Mouse (Mus musculus): ENCODE results near the gene Prr12. TPM values are rescaled to one million over a fixed set of nuclear protein-coding genes. Genes with fewer than 3 reads are reported as not detected.

The Prr12 gene
- polyA plus RNA-seq, 1 experiment = 39.1 TPM

GRCm38 (mm10) chr7:45091001-45091990 is 38.6 kb upstream of the Prr12 start:
- DNase-seq (ENCODE audit: low read depth) = peak; percentile 19
- TF ChIP-seq CTCF (IDR thresholded peaks at IDR 0.05; ENCODE audit: borderline replicate concordance, extremely low read depth, insufficient read depth, insufficient read length) = no peak

GRCm38 (mm10) chr7:45090251-45090977 is 37.7 kb upstream of the Prr12 start:
- DNase-seq (ENCODE audit: low read depth) = no peak
- no peak for TF ChIP-seq CTCF (IDR thresholded peaks at IDR 0.05; ENCODE audit: borderline replicate concordance, extremely low read depth, insufficient read depth, insufficient read length)
- TF ChIP-seq POLR2A (IDR thresholded peaks at IDR 0.05; ENCODE audit: borderline replicate concordance, extremely low read depth, insufficient read depth, insufficient read length, poor library complexity, severe bottlenecking) = no peak

GRCm38 (mm10) chr7:45088597-45088996 is 35.9 kb upstream of the Prr12 start:
- TF ChIP-seq POLR2A (IDR thresholded peaks at IDR 0.05; ENCODE audit: borderline replicate concordance, extremely low read depth, insufficient read depth, insufficient read length, poor library complexity, severe bottlenecking) (no peak), CTCF (IDR thresholded peaks at IDR 0.05; ENCODE audit: borderline replicate concordance, extremely low read depth, insufficient read depth, insufficient read length) (no peak)
- DNase-seq (ENCODE audit: low read depth) = no peak

DNA sequence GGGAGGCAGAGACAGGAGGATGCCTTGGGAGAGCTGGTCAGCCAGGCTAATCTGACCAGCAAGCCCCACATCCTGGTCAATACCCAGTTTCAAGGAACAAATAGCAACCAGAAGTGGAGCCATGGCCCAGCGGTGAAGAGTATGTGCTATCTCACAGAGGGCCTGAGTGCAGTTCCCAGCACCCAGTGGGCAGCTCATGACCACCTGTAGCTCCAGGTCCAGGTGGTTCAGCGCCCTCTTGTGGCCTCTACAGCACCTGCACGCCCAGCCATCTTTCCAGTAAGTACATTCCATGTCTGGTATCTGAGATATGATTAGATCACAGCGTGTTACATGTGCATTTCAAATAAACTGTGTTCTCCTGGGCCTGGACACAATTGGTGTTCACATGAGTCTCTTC is 33.4 kb upstream of the Prr12 start:
- no peak for DNase-seq (ENCODE audit: low read depth)
- no peak for TF ChIP-seq CTCF (IDR thresholded peaks at IDR 0.05; ENCODE audit: borderline replicate concordance, extremely low read depth, insufficient read depth, insufficient read length)
- TF ChIP-seq POLR2A (IDR thresholded peaks at IDR 0.05; ENCODE audit: borderline replicate concordance, extremely low read depth, insufficient read depth, insufficient read length, poor library complexity, severe bottlenecking) = no peak

- no peak for DNase-seq (ENCODE audit: low read depth)
These were observed 30.7 kb upstream of the Prr12 start for GRCm38 (mm10) chr7:45083300-45083890.

DNA sequence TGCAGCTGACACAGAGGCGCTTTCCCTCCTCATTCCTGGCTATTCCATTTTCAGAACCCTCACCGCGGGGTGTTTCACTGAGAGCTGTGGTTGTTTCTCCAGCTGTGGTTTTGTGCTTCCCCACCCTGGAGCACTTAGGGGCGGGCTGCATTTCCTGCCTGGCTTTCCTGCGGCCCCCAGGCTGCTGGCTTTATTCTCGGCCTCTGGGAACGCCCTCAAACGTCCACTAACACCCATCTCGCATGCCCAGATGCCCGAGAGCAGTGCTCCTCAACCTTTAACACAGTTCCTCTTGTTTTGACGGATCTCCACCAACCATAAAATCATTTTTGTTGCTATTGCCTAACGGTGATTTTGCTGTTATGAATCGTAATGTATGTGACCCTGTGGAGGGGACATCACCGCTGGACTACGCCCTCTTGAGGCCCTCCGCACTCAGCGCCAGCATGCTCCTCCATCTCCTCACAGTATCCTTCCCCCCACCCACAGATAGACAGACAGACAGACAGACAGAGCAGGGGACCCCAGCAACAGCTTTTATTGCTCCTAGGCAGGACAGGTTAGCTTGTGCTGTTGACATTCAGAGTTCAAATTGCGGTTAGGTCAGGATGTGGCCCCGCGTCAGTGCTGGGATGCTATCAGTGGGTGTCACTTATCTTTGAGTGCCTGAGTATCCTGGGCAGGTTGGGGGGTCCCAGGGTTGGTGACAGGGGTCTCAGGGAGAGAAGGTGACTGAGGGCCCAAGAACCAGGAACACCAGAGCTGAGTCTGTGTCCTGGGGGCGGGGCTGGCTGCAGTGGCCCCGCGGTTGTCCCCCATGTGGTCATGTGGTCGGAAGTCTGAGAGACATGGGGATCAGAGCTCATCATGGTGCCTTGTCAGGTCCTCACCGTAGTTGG is 30.0 kb upstream of the Prr12 start:
- TF ChIP-seq CTCF (IDR thresholded peaks at IDR 0.05; ENCODE audit: borderline replicate concordance, extremely low read depth, insufficient read depth, insufficient read length) = no peak
- TF ChIP-seq POLR2A (IDR thresholded peaks at IDR 0.05; ENCODE audit: borderline replicate concordance, extremely low read depth, insufficient read depth, insufficient read length, poor library complexity, severe bottlenecking) = no peak
- DNase-seq (ENCODE audit: low read depth) = peak; percentile 45

More at GRCm38 (mm10) chr7:45083300-45083890, 30.7 kb upstream of the Prr12 start:
- TF ChIP-seq POLR2A (IDR thresholded peaks at IDR 0.05; ENCODE audit: borderline replicate concordance, extremely low read depth, insufficient read depth, insufficient read length, poor library complexity, severe bottlenecking) (no peak), CTCF (IDR thresholded peaks at IDR 0.05; ENCODE audit: borderline replicate concordance, extremely low read depth, insufficient read depth, insufficient read length) (no peak)

GRCm38 (mm10) chr7:45081016-45081415 is 28.3 kb upstream of the Prr12 start:
- TF ChIP-seq POLR2A (IDR thresholded peaks at IDR 0.05; ENCODE audit: borderline replicate concordance, extremely low read depth, insufficient read depth, insufficient read length, poor library complexity, severe bottlenecking) (no peak), CTCF (IDR thresholded peaks at IDR 0.05; ENCODE audit: borderline replicate concordance, extremely low read depth, insufficient read depth, insufficient read length) (no peak)
- DNase-seq (ENCODE audit: low read depth) = peak; percentile 17

- TF ChIP-seq CTCF (IDR thresholded peaks at IDR 0.05; ENCODE audit: borderline replicate concordance, extremely low read depth, insufficient read depth, insufficient read length) = peak; percentile 97
- TF ChIP-seq POLR2A (IDR thresholded peaks at IDR 0.05; ENCODE audit: borderline replicate concordance, extremely low read depth, insufficient read depth, insufficient read length, poor library complexity, severe bottlenecking) = no peak
- peak; percentile 95 for DNase-seq (ENCODE audit: low read depth)
These were observed 27.2 kb upstream of the Prr12 start for GRCm38 (mm10) chr7:45079856-45080255.

DNA sequence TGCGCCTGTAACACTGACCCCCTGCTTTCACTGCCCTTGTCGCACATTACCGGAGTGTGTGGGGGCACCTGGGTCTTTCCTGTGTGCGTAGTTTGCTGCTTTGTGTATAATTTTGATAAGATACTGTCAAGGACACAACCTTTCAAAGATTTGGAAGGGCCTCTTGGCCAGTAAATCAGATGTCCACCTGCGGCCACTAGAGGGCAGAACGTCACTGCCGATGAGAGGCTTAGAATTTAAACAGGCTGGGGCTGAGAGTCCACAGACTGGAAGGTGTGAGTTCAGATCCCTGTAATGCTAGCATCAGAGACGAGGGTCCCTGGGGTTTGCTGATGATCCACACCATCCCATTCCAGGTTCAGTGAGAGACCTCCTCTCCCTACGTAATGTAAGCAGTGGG is 25.8 kb upstream of the Prr12 start:
- no peak for TF ChIP-seq POLR2A (IDR thresholded peaks at IDR 0.05; ENCODE audit: borderline replicate concordance, extremely low read depth, insufficient read depth, insufficient read length, poor library complexity, severe bottlenecking)
- TF ChIP-seq CTCF (IDR thresholded peaks at IDR 0.05; ENCODE audit: borderline replicate concordance, extremely low read depth, insufficient read depth, insufficient read length) = peak; percentile 90
- DNase-seq (ENCODE audit: low read depth) = peak; percentile 80

DNA sequence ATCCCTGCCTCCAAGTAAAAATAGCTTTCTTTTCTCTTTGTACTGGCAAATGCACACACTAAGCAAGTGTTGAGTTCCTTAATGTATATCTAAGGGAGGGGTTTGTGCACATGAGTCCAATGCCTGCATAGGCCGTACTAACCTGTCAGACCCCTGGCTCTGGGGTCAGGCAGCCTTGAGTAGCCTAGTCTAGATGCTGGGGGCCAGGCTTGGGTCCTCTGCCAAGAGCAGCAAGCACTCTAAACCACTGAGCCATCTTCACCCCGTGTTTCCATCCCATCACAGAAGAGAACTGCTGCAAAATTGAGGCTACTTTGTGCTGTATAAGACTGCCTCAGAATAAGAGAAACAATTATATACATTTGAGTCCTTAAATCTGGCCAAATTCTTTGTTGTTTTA is 25.1 kb upstream of the Prr12 start:
- no peak for DNase-seq (ENCODE audit: low read depth)
- no peak for TF ChIP-seq CTCF (IDR thresholded peaks at IDR 0.05; ENCODE audit: borderline replicate concordance, extremely low read depth, insufficient read depth, insufficient read length)
- TF ChIP-seq POLR2A (IDR thresholded peaks at IDR 0.05; ENCODE audit: borderline replicate concordance, extremely low read depth, insufficient read depth, insufficient read length, poor library complexity, severe bottlenecking) = no peak
